Mouse (Mus musculus) limb, embryonic 15.5 days (tissue): ENCODE measurements at regions not wholly inside any gene's neighbourhood (a gene's known extent, or its start where the extent isn't known, plus 50 kb on each side); places are given as distances from the start of the nearest gene placed in this dataset.

Source experiments
- ATAC-seq: fragments of 200-750 bp; cut with Nextera tagmentation; 2 replicates; pipeline ENCODE4 v1.8.0; 2017; ENCODE audit warnings: low read depth, moderate TSS enrichment; ENCODE audit not compliant: insufficient number of reproducible peaks, low FRiP score, low TSS enrichment
- H3K27ac ChIP-seq: fragments of 300-500 bp; sonication (generic); 2 replicates; pipeline ENCODE4 v1.5.1; 2015; ENCODE audit warnings: moderate library complexity, mild to moderate bottlenecking, inconsistent platforms
- H3K27me3 ChIP-seq: fragments of 300-500 bp; sonication (generic); 2 replicates; pipeline ENCODE4 v1.6.1; 2015; ENCODE audit warnings: inconsistent platforms
- H3K36me3 ChIP-seq: fragments of 300-500 bp; sonication (generic); 2 replicates; pipeline ENCODE4 v1.6.1; 2015; ENCODE audit warnings: inconsistent platforms
- H3K4me1 ChIP-seq: fragments of 300-500 bp; sonication (generic); 2 replicates; pipeline ENCODE4 v1.6.1; 2015; ENCODE audit warnings: inconsistent platforms
- H3K4me2 ChIP-seq: fragments of 300-500 bp; sonication (generic); 2 replicates; pipeline ENCODE4 v1.6.1; 2015; ENCODE audit warnings: mild to moderate bottlenecking, inconsistent platforms
- H3K4me3 ChIP-seq: fragments of 300-500 bp; sonication (generic); 2 replicates; pipeline ENCODE4 v1.5.1; 2015; ENCODE audit warnings: mild to moderate bottlenecking, inconsistent platforms
- H3K9ac ChIP-seq: fragments of 300-500 bp; sonication (generic); 2 replicates; pipeline ENCODE4 v1.6.1; 2015; ENCODE audit warnings: inconsistent platforms
- H3K9me3 ChIP-seq: fragments of 300-500 bp; sonication (generic); 2 replicates; pipeline ENCODE4 v1.6.1; 2016; ENCODE audit warnings: inconsistent platforms
- WGBS: fragments of 180-500 bp; shearing (Covaris S2); methylation state at CpG from one replicate; pipeline ENCODE4 v1.1.7; 2015; 5-methylcytosine and 5-hydroxymethylcytosine counted together

- no peaks in the 10 kb centered on the region for H3K27me3 ChIP-seq
- no peak overlapping the region for H3K9ac ChIP-seq
- H3K36me3 ChIP-seq, result no peaks in the 10 kb centered on the region
- no peak for ATAC-seq
- H3K4me3 ChIP-seq, result no peak overlapping the region
- WGBS, result 54% methylated on average over 6 of the region's 6 CpGs
- no peak overlapping the region for H3K27ac ChIP-seq
- H3K4me1 ChIP-seq, result peaks cover 7% of the 10 kb centered on the region; the same call in 1 of the 2 replicates
- no peak overlapping the region for H3K4me2 ChIP-seq
- H3K9me3 ChIP-seq, result no peaks in the 10 kb centered on the region
Measured at GRCm38 (mm10) chr14:46144707-46145106, 234.5 kb upstream of the Gm15217 start.

- Histone ChIP-seq H3K9ac (no peak overlapping the region), H3K9me3 (no peaks in the 10 kb centered on the region), H3K4me2 (no peak overlapping the region), H3K4me3 (no peak overlapping the region), H3K4me1 (peaks cover 7% of the 10 kb centered on the region; the same call in 1 of the 2 replicates), H3K27me3 (no peaks in the 10 kb centered on the region), H3K36me3 (no peaks in the 10 kb centered on the region), H3K27ac (no peak overlapping the region)
- WGBS, result 36% methylated on average over 7 of the region's 7 CpGs
- no peak for ATAC-seq
Measured at GRCm38 (mm10) chr14:46145584-46145983, 233.6 kb upstream of the Gm15217 start.

DNA sequence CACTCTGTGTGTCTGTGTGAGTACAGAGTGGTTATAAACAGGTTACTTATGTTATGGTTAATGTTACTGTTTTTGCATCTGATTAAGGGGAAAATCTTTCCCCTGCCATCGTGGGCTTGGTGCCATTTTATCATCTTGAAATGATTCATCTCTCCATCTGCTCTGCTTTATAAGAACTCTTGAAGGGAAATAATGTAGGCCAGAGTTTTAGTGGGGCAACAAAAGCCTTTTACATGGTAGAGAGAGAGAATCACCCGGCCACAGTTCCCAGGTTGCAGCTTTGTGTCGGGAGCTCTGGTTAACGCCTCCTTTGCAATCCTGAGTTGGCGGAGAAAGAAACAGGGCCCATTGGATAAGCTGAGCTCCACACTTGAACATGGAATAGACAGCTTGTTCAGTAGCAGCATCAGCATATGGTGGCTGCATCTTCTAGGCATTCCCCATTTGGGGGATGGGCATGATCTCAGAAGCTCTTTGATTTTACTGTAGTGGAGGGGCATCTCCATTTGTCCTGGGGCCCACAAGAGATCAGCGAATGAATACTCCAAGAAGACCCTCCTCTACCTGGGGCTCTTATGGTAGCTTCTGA, 230.0 kb upstream of the Gm15217 start:
- Histone ChIP-seq H3K9me3 (no peaks in the 10 kb centered on the region), H3K9ac (no peak overlapping the region), H3K27ac (no peak overlapping the region), H3K36me3 (no peaks in the 10 kb centered on the region), H3K4me2 (no peak overlapping the region), H3K27me3 (no peaks in the 10 kb centered on the region), H3K4me1 (peaks cover 7% of the 10 kb centered on the region; the same call in 1 of the 2 replicates), H3K4me3 (no peak overlapping the region)
- ATAC-seq, result no peak
- WGBS, result 56% methylated on average over 6 of the region's 6 CpGs

GRCm38 (mm10) chr14:46158741-46159140, 220.5 kb upstream of the Gm15217 start:
- Histone ChIP-seq H3K9me3 (no peaks in the 10 kb centered on the region), H3K36me3 (no peaks in the 10 kb centered on the region), H3K27ac (no peak overlapping the region), H3K4me2 (no peak overlapping the region), H3K9ac (no peak overlapping the region), H3K4me1 (no peaks in the 10 kb centered on the region), H3K27me3 (no peaks in the 10 kb centered on the region), H3K4me3 (no peak overlapping the region)
- ATAC-seq, result no peak
- 34% methylated on average over 2 of the region's 2 CpGs for WGBS

DNA sequence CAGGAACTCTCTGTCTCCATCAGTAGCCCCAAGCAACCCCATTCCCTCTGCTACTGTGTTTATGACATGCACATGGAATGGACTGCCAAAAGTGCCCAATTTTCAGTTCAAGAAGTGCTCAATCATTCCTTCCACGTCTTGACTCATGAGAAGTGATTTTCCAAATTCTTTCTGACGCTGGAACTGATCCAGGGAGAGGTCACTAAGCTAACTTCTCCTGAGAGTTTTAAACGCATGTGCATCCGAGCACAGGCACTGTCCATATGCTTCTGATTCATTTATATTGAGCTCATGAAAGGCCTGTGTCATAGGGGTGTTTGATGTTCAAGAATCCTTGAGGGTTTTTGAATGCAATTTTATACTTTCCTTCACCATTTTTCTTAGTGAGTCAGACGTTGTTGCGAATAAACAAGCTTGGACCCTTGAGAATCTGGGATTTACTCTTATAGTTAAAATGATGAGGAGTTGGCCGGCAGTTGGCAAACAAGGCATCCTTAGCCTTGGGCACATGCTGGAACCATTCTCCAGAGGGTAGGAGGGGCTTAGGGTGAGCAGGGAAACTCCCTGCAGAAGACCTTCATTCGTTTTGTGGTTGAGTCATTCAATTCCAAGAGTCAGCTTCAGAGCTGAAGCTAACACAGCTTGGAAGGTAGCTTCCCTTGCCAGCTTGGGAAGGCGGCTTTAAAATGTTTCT, 206.9 kb upstream of the Gm15217 start:
- WGBS, result 27% methylated on average over 9 of the region's 9 CpGs
- Histone ChIP-seq H3K4me3 (no peak overlapping the region), H3K4me1 (peaks cover 16% of the 10 kb centered on the region; the same call in 1 of the 2 replicates), H3K27ac (0 out of 2 replicates have a peak overlapping the region, but pooled peaks have one; percentile 11), H3K36me3 (no peaks in the 10 kb centered on the region), H3K9ac (no peak overlapping the region), H3K9me3 (no peaks in the 10 kb centered on the region), H3K27me3 (no peaks in the 10 kb centered on the region), H3K4me2 (no peak overlapping the region)
- ATAC-seq, result no peak

DNA sequence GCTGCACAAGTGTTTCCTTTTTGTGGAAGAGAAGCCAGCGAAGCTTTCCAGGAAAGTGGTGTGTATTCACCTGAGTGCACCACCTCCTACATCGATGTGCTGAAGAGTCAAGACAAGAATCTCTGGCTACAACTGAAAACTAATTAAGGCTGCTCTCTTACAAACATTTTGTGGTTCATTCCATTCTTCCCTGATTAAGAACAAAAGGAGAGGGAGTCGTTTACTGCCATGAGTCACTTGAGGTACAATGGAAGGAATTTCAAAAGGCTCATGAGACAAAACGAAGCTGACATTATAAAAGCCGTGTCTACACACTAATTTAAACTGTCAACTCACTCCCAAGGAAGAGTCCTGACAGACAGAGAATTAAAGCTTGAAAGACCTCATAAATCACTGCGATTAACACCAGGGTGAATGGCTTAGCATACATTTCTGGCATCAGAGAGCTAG, 206.3 kb upstream of the Gm15217 start:
- Histone ChIP-seq H3K9ac (no peak overlapping the region), H3K36me3 (no peaks in the 10 kb centered on the region), H3K27me3 (no peaks in the 10 kb centered on the region), H3K27ac (0 out of 2 replicates have a peak overlapping the region, but pooled peaks have one; percentile 11), H3K4me1 (peaks cover 16% of the 10 kb centered on the region; the same call in 1 of the 2 replicates), H3K4me3 (no peak overlapping the region), H3K4me2 (no peak overlapping the region), H3K9me3 (no peaks in the 10 kb centered on the region)
- no peak for ATAC-seq
- WGBS, result 30% methylated on average over 6 of the region's 6 CpGs

DNA sequence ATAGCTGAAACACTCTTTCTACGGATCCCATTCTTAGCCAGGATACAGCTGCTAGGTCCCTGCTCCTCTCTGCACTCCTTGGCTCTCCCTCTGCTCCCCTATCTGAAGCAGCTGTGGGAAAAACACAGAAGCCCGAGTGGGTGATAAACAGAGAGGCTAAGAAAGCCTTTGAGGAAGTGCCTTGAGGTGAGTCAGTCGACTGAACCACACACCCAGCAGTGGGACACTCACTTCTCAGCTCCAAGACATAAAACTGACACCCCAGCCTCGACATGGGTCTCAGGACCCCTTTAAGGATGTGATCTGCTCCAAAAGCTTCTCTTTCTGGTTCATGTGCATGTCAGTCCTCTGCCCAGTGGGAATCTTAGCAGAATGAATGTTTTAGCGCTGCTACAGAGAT, 204.8 kb upstream of the Gm15217 start:
- Histone ChIP-seq H3K27me3 (no peaks in the 10 kb centered on the region), H3K4me2 (no peak overlapping the region), H3K4me1 (peaks cover 16% of the 10 kb centered on the region; the same call in 1 of the 2 replicates), H3K27ac (no peak overlapping the region), H3K4me3 (no peak overlapping the region), H3K9ac (no peak overlapping the region), H3K9me3 (no peaks in the 10 kb centered on the region), H3K36me3 (no peaks in the 10 kb centered on the region)
- WGBS, result 39% methylated on average over 5 of the region's 5 CpGs
- ATAC-seq, result no peak

DNA sequence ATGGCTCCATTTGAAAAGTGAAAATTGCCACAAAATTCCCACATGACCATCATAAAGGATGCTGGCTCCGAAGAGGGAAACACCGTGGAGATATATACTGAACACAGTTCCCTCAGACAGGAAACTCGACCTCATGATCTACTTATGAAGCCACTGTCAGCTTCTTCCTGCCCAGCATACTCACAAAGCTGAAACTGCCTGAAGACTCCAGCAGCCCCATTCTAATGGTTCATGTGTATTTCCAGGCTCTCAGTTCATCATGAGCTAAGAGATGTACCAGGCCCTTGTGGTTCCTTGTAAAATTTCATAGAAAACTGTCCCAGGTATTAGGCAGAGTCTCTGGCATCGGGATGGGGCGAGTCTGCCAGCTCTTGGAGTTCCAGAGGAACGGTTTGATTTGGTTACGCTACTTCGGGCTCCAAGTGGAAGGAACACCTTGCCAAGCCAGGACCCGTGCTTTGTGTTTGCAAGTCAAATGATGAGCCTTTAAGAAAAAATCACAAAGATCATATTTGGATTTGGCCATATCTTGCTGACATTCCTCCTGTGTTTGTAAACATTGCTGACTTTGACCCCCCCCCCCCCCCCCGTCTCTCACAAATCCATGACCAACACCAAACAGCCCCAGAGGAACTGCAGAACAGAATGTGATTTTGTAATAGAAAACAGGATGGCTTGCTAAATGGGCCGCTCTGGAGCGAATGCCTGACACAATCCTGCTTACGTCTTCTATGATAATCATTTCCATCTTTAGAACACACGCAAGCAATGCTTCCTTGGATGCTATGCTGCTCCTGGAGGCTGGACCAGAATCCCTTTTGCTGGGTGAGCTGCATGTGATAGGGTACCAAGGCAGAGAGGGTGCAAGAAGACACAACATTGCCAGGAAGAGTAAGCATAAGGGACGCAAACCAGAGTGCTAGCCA, 203.7 kb upstream of the Gm15217 start:
- Histone ChIP-seq H3K4me3 (no peak overlapping the region), H3K9ac (no peak overlapping the region), H3K36me3 (no peaks in the 10 kb centered on the region), H3K4me1 (peaks cover 16% of the 10 kb centered on the region; the same call in 1 of the 2 replicates), H3K27ac (no peak overlapping the region), H3K4me2 (no peak overlapping the region), H3K9me3 (no peaks in the 10 kb centered on the region), H3K27me3 (no peaks in the 10 kb centered on the region)
- ATAC-seq, result no peak
- 55% methylated on average over 15 of the region's 15 CpGs for WGBS

GRCm38 (mm10) chr14:46179024-46179423, 200.2 kb upstream of the Gm15217 start:
- WGBS, result 86% methylated on average over 1 of the region's 1 CpGs
- Histone ChIP-seq H3K27ac (no peak overlapping the region), H3K27me3 (no peaks in the 10 kb centered on the region), H3K4me3 (no peak overlapping the region), H3K4me2 (no peak overlapping the region), H3K9ac (no peak overlapping the region), H3K4me1 (peaks cover 7% of the 10 kb centered on the region; the same call in 1 of the 2 replicates), H3K36me3 (no peaks in the 10 kb centered on the region), H3K9me3 (no peaks in the 10 kb centered on the region)
- ATAC-seq, result no peak

DNA sequence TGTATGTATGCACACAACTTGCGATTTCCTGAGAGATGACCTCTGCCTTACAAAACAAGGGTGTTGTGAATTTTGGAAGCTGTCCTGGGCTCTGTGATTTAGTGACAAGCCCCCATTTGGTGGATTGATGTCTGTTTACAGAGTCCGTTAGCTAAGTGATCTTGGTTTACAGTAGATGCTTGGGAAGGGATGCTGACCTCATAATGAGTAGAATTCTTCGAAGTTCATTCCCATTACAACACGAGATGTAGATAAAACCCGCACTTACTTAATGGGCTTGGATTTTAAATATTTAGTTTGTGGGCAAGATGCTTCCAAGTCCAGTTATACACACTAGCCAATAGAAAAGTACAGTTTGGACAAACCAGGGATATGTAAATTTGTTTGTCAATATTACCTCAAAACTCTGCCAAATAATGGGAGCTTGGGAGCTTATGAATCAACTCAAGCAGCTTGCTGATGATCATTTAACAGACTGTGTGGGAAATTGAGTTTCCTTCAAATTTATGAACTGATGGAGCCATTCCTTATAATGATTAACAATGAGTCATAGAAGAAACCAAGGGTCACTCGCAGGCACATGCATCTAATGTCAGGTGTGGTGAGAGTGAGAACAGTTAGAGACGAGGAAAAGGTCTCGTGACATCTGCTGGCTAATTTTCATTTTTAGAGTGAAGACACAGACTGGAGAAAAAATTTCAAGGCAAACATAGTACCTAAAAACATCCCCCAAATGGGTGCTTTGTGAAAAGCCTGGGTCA, 187.4 kb upstream of the Gm15217 start:
- Histone ChIP-seq H3K9me3 (no peaks in the 10 kb centered on the region), H3K4me1 (no peaks in the 10 kb centered on the region), H3K4me2 (no peak overlapping the region), H3K27ac (no peak overlapping the region), H3K9ac (no peak overlapping the region), H3K27me3 (0 out of 2 replicates have a peak, but pooled peaks cover 4% of the 10 kb centered on the region), H3K36me3 (no peaks in the 10 kb centered on the region), H3K4me3 (no peak overlapping the region)
- 73% methylated on average over 8 of the region's 8 CpGs for WGBS
- ATAC-seq, result no peak

- no peak overlapping the region for H3K27ac ChIP-seq
- no peak overlapping the region for H3K9ac ChIP-seq
- H3K27me3 ChIP-seq, result 0 out of 2 replicates have a peak, but pooled peaks cover 4% of the 10 kb centered on the region
- H3K4me1 ChIP-seq, result no peaks in the 10 kb centered on the region
- H3K4me3 ChIP-seq, result no peak overlapping the region
- no peak overlapping the region for H3K4me2 ChIP-seq
- 86% methylated on average over 4 of the region's 4 CpGs for WGBS
- no peaks in the 10 kb centered on the region for H3K9me3 ChIP-seq
- ATAC-seq, result no peak
- no peaks in the 10 kb centered on the region for H3K36me3 ChIP-seq
Measured at GRCm38 (mm10) chr14:46193577-46193976, 185.6 kb upstream of the Gm15217 start.
